Mouse (Mus musculus) right cerebral cortex, postnatal 4 days (tissue): Measurements from ENCODE around the gene Gpr183.

Source experiments
- DNase-seq: peaks from one replicate; pipeline ENCODE4 v3.0.0-alpha.2; 2022

Gpr183 gene

DNA sequence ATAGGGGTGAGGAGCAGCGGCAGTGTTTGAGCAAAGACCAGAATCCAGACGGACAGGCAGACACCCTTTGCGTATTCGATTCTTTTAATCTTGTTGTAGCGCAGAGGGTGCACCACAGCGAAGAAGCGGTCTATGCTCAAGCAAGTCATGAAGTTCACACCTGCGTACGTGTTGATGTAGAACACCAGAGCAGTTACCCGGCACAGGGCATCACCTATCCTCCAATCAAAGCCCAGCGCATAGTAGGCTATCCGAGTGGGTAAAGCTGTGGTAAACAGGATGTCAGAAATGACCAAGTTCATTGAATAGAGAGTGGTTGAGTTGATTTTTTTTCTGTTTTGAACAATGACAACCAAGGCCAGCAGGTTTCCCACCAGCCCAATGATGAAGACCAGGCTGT is 10.4 kb downstream of the Gpr183 start:
- no peak for DNase-seq

- DNase-seq: no peak
Observed at GRCm38 (mm10) chr14:121954129-121954528, 10.9 kb downstream of the Gpr183 start.

DNA sequence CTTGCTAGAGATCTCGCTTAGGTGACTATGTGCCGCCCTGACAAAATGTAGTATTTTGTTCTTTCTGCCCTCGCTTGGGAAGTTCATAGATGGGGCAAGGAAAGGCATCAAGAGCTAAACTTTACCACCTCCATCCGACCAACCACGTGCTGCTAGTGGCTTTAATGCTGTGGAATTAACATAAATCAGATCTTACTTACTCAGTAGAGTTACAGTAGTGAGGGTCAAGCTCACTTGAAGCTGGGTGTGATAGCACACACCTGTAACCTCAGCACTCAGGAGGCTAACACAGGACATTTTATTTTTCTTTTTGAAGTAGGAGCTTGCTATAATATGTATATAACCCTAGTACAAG is 13.0 kb downstream of the Gpr183 start:
- DNase-seq: no peak

DNA sequence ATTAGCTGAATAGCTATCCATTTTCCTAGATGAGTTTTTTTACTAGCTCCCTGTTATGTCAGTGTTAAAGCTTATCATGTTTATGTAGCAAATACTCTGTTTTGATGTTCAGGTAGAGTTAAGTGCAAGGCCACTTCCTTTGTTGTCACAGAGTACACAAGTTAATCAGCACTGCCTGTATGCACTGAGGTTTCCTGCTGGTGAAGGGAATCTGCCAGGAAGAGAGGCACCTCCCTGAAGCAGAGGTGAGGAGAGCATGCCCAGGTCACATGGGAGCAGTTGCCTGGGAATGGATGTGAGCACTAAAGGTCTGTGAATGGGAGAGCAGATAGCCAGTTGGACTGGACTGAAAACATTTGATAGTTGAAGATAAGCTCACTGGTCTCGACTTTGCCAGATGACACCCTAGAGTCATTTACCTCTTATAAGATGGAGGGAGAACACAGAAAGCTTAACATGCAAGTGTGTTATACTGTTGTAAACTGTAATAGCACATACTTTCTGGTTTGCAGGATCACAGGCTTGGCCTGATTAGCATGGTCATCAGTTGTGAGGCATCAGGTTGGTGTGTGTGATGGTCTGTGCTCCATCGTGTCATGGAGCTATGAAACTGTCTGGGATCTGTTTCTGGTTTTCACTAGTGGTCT is 13.5 kb downstream of the Gpr183 start:
- no peak for DNase-seq

DNA sequence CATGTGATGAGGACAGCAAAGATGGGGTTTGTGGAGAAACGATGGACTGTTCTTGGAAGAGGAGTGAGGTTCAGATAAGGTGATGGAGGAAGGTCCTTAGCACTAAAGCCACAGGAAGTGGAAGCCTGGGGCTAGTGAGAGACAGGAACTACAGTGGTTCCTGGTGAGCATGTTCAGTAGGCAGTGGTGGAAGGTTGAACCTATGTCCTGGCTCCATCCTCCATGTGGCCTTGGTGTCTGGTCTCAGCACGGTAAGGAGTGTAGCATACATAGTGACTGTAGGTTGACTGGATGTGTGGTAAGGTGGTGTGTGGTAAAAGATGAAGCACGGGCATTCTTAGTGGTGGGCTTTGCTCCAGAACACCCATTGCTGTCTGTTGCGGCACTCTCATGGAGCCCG is 15.1 kb downstream of the Gpr183 start:
- no peak for DNase-seq

DNA sequence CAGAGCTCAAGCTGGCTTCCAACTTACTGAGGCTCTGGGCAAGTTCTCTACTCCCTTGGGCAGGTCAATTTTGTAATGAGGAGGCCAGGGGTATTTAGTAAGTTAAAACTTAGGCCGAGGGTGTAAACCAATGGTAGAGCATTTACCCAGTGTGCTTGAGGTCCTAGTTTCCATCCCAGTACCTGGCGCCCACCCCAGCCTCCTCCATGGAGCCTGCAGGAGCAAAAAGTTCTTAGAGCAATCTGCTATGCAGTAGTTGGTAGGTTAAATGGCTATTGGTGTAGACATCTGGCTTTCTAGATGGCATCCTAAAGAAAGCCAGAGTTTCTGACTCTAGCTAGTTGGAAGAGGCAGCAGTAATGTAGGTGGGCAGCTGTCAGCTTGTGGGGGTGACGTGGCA is 15.6 kb downstream of the Gpr183 start:
- no peak for DNase-seq

DNA sequence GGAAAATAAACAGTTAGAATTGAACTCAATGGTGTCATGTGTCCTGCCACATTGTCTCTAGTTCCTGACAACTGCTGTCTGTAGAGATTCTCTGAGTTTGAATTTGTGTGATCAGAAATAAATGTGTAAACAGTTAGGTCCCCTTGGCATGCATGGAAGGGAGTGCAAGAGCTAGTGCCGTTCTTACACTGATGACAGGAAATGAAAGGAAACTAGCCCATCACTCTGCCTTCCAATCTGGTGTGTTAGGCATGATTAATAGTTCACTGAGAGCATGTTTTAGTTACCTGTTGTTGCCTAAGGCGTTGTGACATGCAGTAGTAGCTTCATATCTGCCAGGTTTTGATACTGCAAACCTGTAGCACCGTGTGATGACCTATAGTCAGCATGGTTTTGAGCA is 17.0 kb downstream of the Gpr183 start:
- no peak for DNase-seq

GRCm38 (mm10) chr14:121947201-121947760 is 17.7 kb downstream of the Gpr183 start:
- DNase-seq: no peak

- DNase-seq: no peak
Observed at GRCm38 (mm10) chr14:121946728-121947127, 18.3 kb downstream of the Gpr183 start.

- DNase-seq: no peak
Observed at GRCm38 (mm10) chr14:121946131-121946530, 18.9 kb downstream of the Gpr183 start.

- no peak for DNase-seq
Observed at GRCm38 (mm10) chr14:121939582-121939981, 25.4 kb downstream of the Gpr183 start.

DNA sequence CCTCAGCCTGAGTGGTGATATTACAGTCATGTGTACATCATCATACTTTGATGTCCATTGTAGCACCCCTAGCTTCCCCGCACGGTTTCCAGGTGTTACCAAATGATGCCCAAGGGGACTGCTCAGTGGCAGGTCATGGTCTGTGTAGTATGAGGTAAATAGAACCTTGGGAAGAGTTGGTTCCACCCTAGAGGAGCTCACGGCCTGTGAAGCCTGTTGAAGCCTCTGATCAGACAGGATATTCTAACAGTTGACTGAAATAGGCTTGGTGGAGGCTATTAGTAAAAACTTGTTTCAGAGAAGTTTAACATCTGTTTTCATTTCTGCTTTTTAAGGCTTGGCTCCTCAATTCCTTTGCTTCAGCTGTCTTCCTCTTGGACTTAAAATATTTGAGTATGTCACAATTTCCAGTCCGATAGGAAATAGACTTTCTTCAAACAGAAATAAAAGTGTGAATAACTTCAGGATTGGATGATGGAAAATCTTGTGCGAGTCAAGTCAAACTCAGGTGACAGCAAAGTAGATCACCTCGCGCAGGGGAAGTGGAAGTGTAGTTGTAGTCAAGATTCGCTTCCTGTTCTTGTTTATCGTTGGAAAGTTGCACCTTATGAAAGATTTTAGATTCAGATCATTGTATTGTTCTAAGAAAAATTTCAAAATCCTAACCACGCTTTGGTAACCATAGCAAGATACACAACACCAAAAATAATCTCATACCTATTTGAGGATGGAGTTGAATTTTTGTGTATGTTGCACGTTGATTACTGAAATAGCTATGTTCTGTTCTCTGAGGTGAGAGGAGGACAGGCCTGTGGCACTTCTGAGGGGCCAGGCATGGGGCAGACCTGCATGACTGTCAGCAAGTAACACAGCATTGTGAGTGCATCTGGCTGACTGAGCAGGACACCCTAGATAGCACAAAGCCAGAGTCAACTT is 26.5 kb downstream of the Gpr183 start:
- no peak for DNase-seq

DNA sequence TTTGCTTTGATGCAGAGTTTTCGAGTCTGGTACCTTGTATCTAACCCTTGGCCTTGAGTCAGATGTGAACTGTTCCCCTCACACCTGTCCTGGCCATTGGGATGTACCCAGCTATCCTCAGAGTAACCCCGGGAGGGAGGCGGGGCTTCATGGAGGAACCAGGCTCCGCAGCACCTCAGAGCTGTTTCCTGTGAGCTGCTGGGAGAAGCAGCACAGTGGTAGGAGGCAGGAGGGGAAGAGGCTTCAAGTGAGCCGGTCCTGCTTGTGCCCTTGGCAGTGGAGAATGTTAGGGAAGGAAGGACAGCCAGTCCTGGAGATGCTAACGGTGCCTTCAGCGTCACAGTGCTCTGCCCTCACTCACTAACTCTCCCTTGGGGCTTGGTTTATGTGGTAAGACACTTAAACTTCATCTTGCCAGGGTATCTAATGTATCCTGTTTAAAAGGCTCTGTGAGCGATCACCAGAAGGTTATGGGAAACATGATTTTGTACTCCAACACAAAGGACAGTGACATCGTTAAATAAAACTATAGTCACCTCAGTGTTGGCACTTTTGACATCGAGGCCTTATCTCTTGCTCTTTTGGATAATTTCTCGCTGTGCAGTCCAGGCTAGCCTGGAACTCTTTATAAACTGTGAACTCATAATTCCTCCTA is 27.3 kb downstream of the Gpr183 start:
- DNase-seq: no peak

GRCm38 (mm10) chr14:121936856-121937255 is 28.1 kb downstream of the Gpr183 start:
- DNase-seq: no peak

GRCm38 (mm10) chr14:121936356-121936755 is 28.6 kb downstream of the Gpr183 start:
- DNase-seq: no peak

GRCm38 (mm10) chr14:121934597-121934946 is 30.4 kb downstream of the Gpr183 start:
- no peak for DNase-seq

DNA sequence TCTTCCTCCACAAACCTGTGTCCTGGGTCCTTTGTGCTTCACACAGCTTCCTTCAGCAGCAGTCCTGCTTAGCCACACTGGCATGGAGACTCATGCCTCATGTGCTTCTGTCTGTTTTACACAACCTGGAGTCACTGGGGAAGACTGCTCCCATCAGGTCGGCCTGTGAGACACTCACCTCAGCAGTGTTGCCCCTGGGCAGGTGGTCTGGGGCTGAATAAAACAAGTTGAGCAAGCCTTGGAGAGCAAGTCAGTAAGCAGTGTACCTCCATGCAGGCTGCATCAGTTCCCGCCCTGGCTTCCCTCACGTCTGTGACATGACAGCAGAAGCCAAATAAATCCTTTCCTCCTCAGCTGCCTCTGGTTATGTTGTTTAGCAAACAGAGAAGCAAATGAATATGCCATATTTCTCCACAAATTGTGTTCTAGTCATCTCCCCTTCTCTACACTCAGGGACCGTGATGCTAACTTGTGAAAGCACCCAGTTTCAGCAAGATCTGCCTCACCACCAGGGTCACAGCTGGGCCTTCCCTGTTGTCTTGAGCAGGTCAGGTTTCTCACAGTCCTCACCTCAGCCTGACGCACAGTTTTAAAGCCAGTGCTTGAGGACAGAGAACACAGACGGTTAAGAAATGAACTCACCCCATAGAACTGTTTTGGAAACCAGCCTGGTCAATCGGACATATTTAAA is 30.9 kb downstream of the Gpr183 start:
- no peak for DNase-seq

- DNase-seq: no peak
Observed at GRCm38 (mm10) chr14:121932180-121932579, 32.8 kb downstream of the Gpr183 start.

- no peak for DNase-seq
Observed at GRCm38 (mm10) chr14:121931594-121931993, 33.4 kb downstream of the Gpr183 start.

DNA sequence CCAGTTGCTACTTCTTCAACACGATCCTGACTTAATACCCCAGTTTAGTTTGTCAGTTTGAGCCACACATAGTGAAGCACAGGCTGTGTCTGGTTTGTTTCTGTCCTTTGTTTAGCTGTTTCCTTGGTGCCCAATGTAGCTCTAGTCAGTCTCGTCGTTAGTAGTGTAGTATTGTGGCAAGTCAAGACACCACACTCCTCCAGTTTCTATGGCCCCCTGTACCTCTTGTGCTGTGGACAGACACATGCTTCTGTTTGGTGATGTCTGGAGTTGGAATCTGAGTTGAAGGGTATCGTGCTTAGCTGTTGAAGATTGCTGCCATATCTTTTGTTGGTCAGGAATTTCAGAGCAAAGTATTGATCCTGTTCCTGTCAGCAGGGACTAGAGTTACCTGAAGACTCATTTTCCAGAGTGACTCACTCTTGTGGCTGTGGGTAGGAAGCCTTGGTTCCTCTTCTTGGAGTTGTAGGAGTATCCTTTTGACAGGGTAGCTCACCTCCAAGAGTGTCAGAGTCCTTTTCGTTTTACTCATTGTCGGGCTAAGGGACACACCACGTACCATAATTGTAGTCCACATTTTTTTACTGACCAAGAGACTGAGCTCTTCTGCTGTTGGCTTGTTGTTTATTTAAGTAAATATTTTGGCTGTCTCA is 34.1 kb downstream of the Gpr183 start:
- DNase-seq: no peak

DNA sequence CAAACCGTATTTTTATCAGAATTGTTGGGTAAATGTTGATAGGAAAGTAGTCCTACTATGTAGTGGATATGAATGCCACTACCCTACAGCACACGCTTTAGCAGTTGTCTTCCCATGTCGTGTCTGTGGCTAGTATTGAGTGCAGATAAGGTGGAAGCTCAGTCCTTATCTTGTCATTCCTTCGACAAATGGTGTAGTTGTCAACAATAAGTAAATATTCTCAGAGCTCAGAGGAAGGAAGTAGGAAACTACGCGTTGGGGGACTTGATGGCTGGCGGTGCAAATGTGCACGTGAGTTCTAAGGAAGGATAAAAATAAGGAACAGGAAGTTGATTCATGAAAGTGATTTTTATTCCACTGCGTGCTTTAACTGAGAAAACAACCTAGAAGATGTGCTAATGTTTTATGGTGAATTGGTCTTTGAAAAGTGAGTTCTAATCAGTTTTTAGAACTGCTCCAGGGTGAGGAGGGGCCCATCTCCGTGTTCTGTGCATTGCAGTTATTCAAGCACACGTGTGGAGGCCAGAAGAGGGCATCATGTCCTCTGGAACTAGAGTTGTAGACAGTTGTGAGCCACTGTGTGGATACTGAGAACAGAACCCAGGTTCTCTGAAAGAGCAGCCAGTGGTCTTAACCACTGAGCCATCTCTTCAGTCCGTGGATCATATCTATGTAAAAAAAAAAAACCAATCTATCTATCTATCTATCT is 35.6 kb downstream of the Gpr183 start:
- no peak for DNase-seq
